Mouse (Mus musculus) liver, embryonic 14.5 days (tissue): ENCODE data around the gene Trmt1.

Experiments
- CTCF ChIP-seq: IDR thresholded peaks from 2 replicates; pipeline ENCODE4 v1.5.1; 2016; ENCODE audit warnings: antibody characterized with exemption, low read depth, control low read depth
- EP300 ChIP-seq: IDR thresholded peaks from 2 replicates; pipeline ENCODE4 v1.6.1; 2016; ENCODE audit warnings: antibody characterized with exemption, low read depth

- TF ChIP-seq CTCF, result peak; percentile 52
- no peak for TF ChIP-seq EP300
These were observed 46.7 kb upstream of the Trmt1 start for GRCm38 (mm10) chr8:84639162-84640009.
